Mouse (Mus musculus): ENCODE measurements around the gene Cdh13.

- TF ChIP-seq POLR2A (IDR thresholded peaks at IDR 0.05; ENCODE audit: insufficient read depth, low read depth, low read length) (no peak), CTCF (IDR thresholded peaks at IDR 0.05) (no peak)
Measured at GRCm38 (mm10) chr8:118381641-118382040, 98.1 kb downstream of the Cdh13 start.

Data from heart, adult 2 months (tissue).